Mouse (Mus musculus): ENCODE measurements around the gene Scgb1b7. TPM values are rescaled to one million over a fixed set of nuclear protein-coding genes. Genes with fewer than 3 reads are reported as not detected.

Gene Scgb1b7
- polyA plus RNA-seq (2017; shearing (Covaris generic)) = not detected

DNA sequence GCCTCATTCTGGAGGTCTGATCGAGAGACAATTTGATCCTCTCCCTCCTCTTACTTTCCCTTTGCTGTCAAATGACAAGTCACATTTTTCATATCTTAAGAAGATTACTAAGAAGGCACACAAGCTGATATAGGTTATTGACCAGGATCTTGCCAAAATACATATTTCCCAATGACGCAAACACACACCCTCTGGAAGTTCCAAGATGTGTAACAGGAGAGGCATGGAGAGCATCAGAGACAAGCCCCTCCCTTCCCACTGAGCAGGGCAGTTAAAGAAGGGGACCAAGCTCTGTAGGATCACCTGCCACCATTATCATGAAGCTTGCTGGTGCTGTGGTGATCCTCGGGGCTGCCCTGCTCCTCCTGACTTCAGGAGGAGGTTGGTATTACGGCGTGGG, at the start of gene Scgb1b7:
Gene Scgb1b7 (plus strand): TSS at position 301 of the 400 bp plus-strand sequence.

DNA sequence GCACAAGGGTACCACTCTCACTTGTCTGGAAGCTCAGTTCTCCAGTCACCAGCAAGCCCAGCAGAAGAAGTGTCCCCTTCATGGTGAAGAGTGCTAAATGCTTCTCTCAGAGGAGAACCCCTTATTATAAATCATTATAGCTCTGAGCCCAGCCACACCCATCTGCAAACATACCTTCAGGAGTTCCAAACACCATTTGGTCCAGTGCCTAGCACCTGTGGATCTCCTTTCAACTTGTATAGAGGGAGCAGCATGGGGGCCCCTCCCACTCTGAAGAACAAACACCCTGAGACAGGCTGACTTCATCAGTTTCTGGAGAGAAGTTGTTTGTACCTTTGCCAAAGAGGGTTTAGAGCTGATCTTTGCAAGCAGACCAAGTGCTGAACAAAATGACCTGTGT, 6.8 kb upstream of the Scgb1b7 start, which contains the start of gene Scgb2b7:
Gene Scgb2b7 (minus strand): TSS at position 101 of the 400 bp plus-strand sequence.

Other genes with a start within 250 kb of the Scgb1b7 start
- not detected for gene Scgb2b7, start 6.9 kb upstream of the Scgb1b7 start, polyA plus RNA-seq (2017; shearing (Covaris generic))

Measured in inflammation-experienced regulatory T-cells, adult 16 weeks (primary cell).